Mouse (Mus musculus) embryo, embryonic 10.5 days (tissue): Measurements from ENCODE around the gene Mageb5.
"Not testable (repeated sequence)": the region's sequence is repeated elsewhere in the genome, so short reads cannot be mapped to it uniquely, and the experiment has no call there.

Experiments used
- DNase-seq: peaks from one replicate; pipeline ENCODE4 v3.0.0-alpha.2; 2015; ENCODE audit warnings: low spot score

The Mageb5 gene

GRCm38 (mm10) chrX:91782918-91783317 is at the start of gene Mageb5:
TSS of gene Mageb5 (minus strand) at chrX:91783018.
- DNase-seq: not testable (repeated sequence)

- DNase-seq: not testable (repeated sequence)
These were observed 23.1 kb downstream of the Mageb5 start for GRCm38 (mm10) chrX:91759591-91760226.
